Mouse (Mus musculus): ENCODE measurements around the gene Gadl1. TPM values are rescaled to one million over a fixed set of nuclear protein-coding genes. Genes with fewer than 3 reads are reported as not detected.
"Not testable (repeated sequence)": the region's sequence is repeated elsewhere in the genome, so short reads cannot be mapped to it uniquely, and the experiment has no call there.

Gene Gadl1
- polyA plus RNA-seq, 1 experiment from 2014 or later, result 0.56 TPM

DNA sequence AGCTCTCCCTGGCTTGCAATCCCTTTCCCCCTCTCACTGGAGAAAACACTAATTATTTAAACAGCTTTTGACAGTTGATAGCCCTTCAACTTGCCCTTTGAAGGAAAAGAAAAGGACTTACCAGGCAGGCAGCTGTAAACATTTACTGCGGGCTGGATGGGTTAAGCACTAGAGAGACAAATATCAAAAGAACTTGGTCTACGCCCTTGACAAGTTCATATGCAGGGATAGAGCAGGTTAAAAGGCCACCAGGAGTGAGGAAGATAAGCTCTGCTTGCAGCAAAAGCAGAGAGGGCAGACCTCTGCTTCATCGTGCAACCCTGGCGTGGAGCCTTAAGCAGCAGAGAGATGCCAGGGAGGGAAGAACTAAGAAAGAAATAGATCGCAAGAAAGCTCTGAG, 123.5 kb downstream of the Gadl1 start:
- 43% methylated on average over 5 of the region's 5 CpGs for WGBS
- Histone ChIP-seq H3K4me2 (replicated peaks) (no peak overlapping the region), H3K27ac (no peak overlapping the region), H3K36me3 (no peaks in the 10 kb centered on the region), H3K4me3 (no peak overlapping the region), H3K9ac (no peak overlapping the region), H3K4me1 (peaks cover 4% of the 10 kb centered on the region; the same call in 1 of the 2 replicates), H3K9me3 (no peaks in the 10 kb centered on the region), H3K27me3 (no peaks in the 10 kb centered on the region)
- ATAC-seq (ENCODE audit: insufficient number of reproducible peaks, insufficient read depth, low FRiP score, low TSS enrichment), result no peak

DNA sequence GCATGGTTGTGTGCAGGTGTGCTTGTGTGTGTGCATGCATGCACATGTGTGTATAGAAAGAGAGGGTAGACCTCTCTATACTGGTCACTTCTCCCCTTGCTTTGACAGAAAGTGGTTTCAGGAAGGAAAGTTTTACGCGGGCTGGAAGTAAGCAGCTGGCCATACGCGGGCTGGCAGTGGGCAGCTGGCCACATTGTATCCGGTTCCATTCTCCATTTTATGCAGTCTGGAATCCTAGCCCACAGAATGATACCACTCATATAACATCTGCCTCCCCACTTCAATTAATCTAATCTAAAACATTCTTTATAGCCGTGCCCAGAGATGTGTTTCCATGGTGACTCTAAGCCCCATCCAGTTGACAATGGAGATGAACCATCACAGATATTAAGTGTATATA, 129.0 kb downstream of the Gadl1 start:
- H3K4me3 ChIP-seq, result no peak overlapping the region
- H3K9ac ChIP-seq, result no peak overlapping the region
- no peaks in the 10 kb centered on the region for H3K36me3 ChIP-seq
- no peaks in the 10 kb centered on the region for H3K27me3 ChIP-seq
- 58% methylated on average over 6 of the region's 6 CpGs for whole genome bisulfite sequencing
- no peaks in the 10 kb centered on the region for H3K9me3 ChIP-seq
- H3K4me2 ChIP-seq (replicated peaks), result no peak overlapping the region
- H3K27ac ChIP-seq, result no peak overlapping the region
- H3K4me1 ChIP-seq, result no peaks in the 10 kb centered on the region
- ATAC-seq (ENCODE audit: insufficient number of reproducible peaks, insufficient read depth, low FRiP score, low TSS enrichment), result no peak

GRCm38 (mm10) chr9:116039981-116040380, 130.7 kb downstream of the Gadl1 start:
- no peak for ATAC-seq (ENCODE audit: insufficient number of reproducible peaks, insufficient read depth, low FRiP score, low TSS enrichment)
- Histone ChIP-seq H3K36me3 (no peaks in the 10 kb centered on the region), H3K9ac (no peak overlapping the region), H3K4me1 (no peaks in the 10 kb centered on the region), H3K27ac (no peak overlapping the region), H3K4me2 (replicated peaks) (no peak overlapping the region), H3K4me3 (no peak overlapping the region), H3K9me3 (no peaks in the 10 kb centered on the region), H3K27me3 (no peaks in the 10 kb centered on the region)
- 87% methylated on average over 4 of the region's 4 CpGs for WGBS

DNA sequence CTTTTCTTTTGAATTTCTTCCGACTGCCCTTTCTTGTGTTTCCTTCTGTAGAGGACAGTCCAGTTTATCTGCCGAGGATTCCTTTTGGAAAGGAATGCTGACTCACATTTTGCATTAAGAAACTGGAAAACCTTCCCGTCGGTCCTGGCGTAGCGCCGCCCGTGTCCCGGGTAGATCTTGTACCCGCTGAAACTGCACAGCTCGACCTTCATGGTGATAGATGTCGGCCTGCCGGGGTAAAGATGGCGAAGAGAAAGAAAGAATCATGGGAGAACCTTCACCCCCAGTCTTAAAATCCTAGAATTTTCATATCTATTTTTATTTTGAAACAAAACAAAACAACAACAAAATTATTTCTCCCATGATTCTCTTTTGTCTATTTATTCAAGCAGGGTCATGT, 131.6 kb downstream of the Gadl1 start:
- H3K36me3 ChIP-seq; H3K4me2 ChIP-seq (replicated peaks); H3K9ac ChIP-seq; ATAC-seq (ENCODE audit: insufficient number of reproducible peaks, insufficient read depth, low FRiP score, low TSS enrichment); H3K4me1 ChIP-seq; H3K9me3 ChIP-seq; H3K4me3 ChIP-seq; H3K27ac ChIP-seq; H3K27me3 ChIP-seq: not testable (repeated sequence)
- 95% methylated on average over 14 of the region's 14 CpGs for WGBS

- WGBS, result 68% methylated on average over 4 of the region's 4 CpGs
- Histone ChIP-seq H3K27ac (no peak overlapping the region), H3K4me2 (replicated peaks) (no peak overlapping the region), H3K4me1 (no peaks in the 10 kb centered on the region), H3K27me3 (no peaks in the 10 kb centered on the region), H3K4me3 (no peak overlapping the region), H3K36me3 (no peaks in the 10 kb centered on the region), H3K9ac (no peak overlapping the region), H3K9me3 (no peaks in the 10 kb centered on the region)
- no peak for ATAC-seq (ENCODE audit: insufficient number of reproducible peaks, insufficient read depth, low FRiP score, low TSS enrichment)
These were observed 132.1 kb downstream of the Gadl1 start for GRCm38 (mm10) chr9:116041369-116041768.

GRCm38 (mm10) chr9:116041787-116042186, 132.5 kb downstream of the Gadl1 start:
- H3K27me3 ChIP-seq, result no peaks in the 10 kb centered on the region
- no peak overlapping the region for H3K9ac ChIP-seq
- H3K36me3 ChIP-seq, result no peaks in the 10 kb centered on the region
- no peak overlapping the region for H3K27ac ChIP-seq
- no peak for ATAC-seq (ENCODE audit: insufficient number of reproducible peaks, insufficient read depth, low FRiP score, low TSS enrichment)
- H3K4me3 ChIP-seq, result no peak overlapping the region
- 22% methylated on average over 3 of the region's 3 CpGs for WGBS
- no peaks in the 10 kb centered on the region for H3K4me1 ChIP-seq
- H3K9me3 ChIP-seq, result no peaks in the 10 kb centered on the region
- H3K4me2 ChIP-seq (replicated peaks), result no peak overlapping the region

DNA sequence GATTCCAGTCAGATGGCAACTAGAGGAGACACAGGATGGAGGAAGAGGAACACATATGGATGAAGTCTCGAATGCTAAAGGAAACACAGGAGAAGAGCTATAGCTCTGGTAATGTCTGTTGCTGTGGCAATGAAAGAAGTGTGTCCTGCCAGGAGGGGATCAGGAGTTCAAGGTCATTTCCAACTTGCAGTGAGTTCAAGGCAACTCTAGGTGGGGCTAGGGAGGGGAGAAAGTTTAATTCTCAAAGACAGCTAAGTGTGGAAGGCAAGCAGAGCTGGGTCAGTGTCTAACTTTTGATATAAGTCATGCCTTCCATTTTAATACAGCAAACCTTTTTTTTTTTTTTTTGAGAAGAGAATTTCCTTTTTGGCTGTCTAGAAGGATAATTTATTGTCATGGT, 140.7 kb downstream of the Gadl1 start:
- ATAC-seq (ENCODE audit: insufficient number of reproducible peaks, insufficient read depth, low FRiP score, low TSS enrichment), result no peak
- H3K9me3 ChIP-seq, result no peaks in the 10 kb centered on the region
- no peaks in the 10 kb centered on the region for H3K36me3 ChIP-seq
- H3K4me2 ChIP-seq (replicated peaks), result no peak overlapping the region
- H3K4me1 ChIP-seq, result no peaks in the 10 kb centered on the region
- no peak overlapping the region for H3K4me3 ChIP-seq
- H3K9ac ChIP-seq, result no peak overlapping the region
- no peak overlapping the region for H3K27ac ChIP-seq
- 72% methylated on average over 1 of the region's 1 CpGs for WGBS
- no peaks in the 10 kb centered on the region for H3K27me3 ChIP-seq

DNA sequence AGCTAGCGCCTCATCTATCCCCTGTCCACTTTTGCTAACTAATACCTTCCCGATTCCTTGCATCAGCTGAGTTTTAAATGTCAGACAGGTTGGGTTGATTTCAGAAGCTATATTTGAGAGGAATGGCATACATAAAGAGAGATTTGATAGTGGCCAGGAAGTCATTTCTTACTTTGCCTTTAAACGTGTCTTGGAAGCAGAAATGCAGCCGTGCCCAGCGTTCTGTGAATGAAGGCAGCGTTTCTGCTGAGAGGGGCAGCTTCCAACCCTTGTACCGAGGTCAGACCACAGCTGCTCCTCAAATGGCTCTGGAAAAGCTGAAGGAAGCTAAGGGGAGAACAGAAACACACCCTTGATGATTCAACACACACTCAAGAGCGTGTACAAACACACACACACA, 144.7 kb downstream of the Gadl1 start:
- ATAC-seq (ENCODE audit: insufficient number of reproducible peaks, insufficient read depth, low FRiP score, low TSS enrichment), result no peak
- H3K36me3 ChIP-seq, result no peaks in the 10 kb centered on the region
- no peak overlapping the region for H3K9ac ChIP-seq
- 75% methylated on average over 8 of the region's 8 CpGs for WGBS
- H3K4me2 ChIP-seq (replicated peaks), result no peak overlapping the region
- no peaks in the 10 kb centered on the region for H3K9me3 ChIP-seq
- no peaks in the 10 kb centered on the region for H3K4me1 ChIP-seq
- H3K4me3 ChIP-seq, result no peak overlapping the region
- no peak overlapping the region for H3K27ac ChIP-seq
- H3K27me3 ChIP-seq, result no peaks in the 10 kb centered on the region

- Histone ChIP-seq H3K9ac (no peak overlapping the region), H3K4me3 (no peak overlapping the region), H3K9me3 (no peaks in the 10 kb centered on the region), H3K27ac (no peak overlapping the region), H3K4me1 (no peaks in the 10 kb centered on the region), H3K4me2 (replicated peaks) (no peak overlapping the region), H3K27me3 (no peaks in the 10 kb centered on the region), H3K36me3 (no peaks in the 10 kb centered on the region)
- WGBS, result 94% methylated on average over 4 of the region's 4 CpGs
- no peak for ATAC-seq (ENCODE audit: insufficient number of reproducible peaks, insufficient read depth, low FRiP score, low TSS enrichment)
These were observed 149.2 kb downstream of the Gadl1 start for GRCm38 (mm10) chr9:116058475-116058874.

DNA sequence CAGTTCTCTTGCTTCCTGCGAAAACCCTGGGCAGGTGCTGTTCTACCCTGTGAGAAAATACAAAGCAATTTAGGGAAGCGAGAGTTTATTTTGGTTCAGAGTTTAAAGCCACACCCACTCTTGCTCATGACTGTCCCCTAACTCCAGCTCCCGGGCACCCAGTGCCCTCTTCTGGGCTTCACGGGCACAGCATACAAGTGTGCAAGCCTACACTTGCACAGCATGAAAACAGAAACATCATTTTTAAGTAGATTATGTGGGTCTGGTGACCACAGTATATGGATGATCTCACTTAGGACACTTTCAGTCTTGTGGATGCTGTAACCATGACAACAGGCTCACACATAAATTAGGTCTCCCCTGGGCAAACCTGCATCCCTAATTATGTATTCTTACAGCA, 149.9 kb downstream of the Gadl1 start:
- Histone ChIP-seq H3K4me1 (no peaks in the 10 kb centered on the region), H3K9ac (no peak overlapping the region), H3K36me3 (no peaks in the 10 kb centered on the region), H3K27ac (no peak overlapping the region), H3K27me3 (no peaks in the 10 kb centered on the region), H3K9me3 (no peaks in the 10 kb centered on the region), H3K4me3 (no peak overlapping the region), H3K4me2 (replicated peaks) (no peak overlapping the region)
- no peak for ATAC-seq (ENCODE audit: insufficient number of reproducible peaks, insufficient read depth, low FRiP score, low TSS enrichment)
- WGBS, result 66% methylated on average over 4 of the region's 4 CpGs

DNA sequence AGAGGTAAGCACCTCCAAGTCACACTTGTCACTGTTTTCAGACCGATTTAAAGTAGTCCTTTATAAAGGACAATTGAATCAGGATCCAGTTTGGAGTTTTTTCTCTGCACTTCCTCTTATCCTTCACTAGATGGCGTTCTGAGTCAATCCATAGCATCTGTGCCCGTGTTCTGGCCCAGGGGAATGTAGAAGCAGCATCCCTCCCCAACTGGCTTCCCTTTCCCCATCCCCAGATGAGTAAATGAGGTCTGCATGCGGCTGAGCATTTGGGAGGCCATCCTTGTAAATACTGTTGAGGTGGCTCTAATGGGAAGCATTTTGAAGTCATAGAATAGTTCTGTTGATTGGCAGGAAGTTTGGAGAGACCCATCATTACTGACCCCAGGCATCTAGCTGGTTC, 151.4 kb downstream of the Gadl1 start:
- WGBS, result 11% methylated on average over 4 of the region's 4 CpGs
- no peaks in the 10 kb centered on the region for H3K4me1 ChIP-seq
- no peak overlapping the region for H3K4me2 ChIP-seq (replicated peaks)
- H3K27ac ChIP-seq, result no peak overlapping the region
- H3K9me3 ChIP-seq, result no peaks in the 10 kb centered on the region
- no peak overlapping the region for H3K4me3 ChIP-seq
- no peak for ATAC-seq (ENCODE audit: insufficient number of reproducible peaks, insufficient read depth, low FRiP score, low TSS enrichment)
- no peak overlapping the region for H3K9ac ChIP-seq
- no peaks in the 10 kb centered on the region for H3K36me3 ChIP-seq
- H3K27me3 ChIP-seq, result no peaks in the 10 kb centered on the region

- Histone ChIP-seq H3K4me3 (no peak overlapping the region), H3K9me3 (no peaks in the 10 kb centered on the region), H3K4me1 (no peaks in the 10 kb centered on the region), H3K9ac (no peak overlapping the region), H3K27me3 (no peaks in the 10 kb centered on the region), H3K36me3 (no peaks in the 10 kb centered on the region), H3K4me2 (replicated peaks) (no peak overlapping the region), H3K27ac (no peak overlapping the region)
- 92% methylated on average over 17 of the region's 17 CpGs for WGBS
- ATAC-seq (ENCODE audit: insufficient number of reproducible peaks, insufficient read depth, low FRiP score, low TSS enrichment), result no peak
These were observed 155.5 kb downstream of the Gadl1 start for GRCm38 (mm10) chr9:116064774-116065173.

- not testable (repeated sequence) for H3K9ac ChIP-seq; H3K27ac ChIP-seq; H3K9me3 ChIP-seq; H3K36me3 ChIP-seq; H3K27me3 ChIP-seq; H3K4me1 ChIP-seq; H3K4me3 ChIP-seq; ATAC-seq (ENCODE audit: insufficient number of reproducible peaks, insufficient read depth, low FRiP score, low TSS enrichment); H3K4me2 ChIP-seq (replicated peaks)
- WGBS, result 90% methylated on average over 1 of the region's 1 CpGs
These were observed 162.3 kb downstream of the Gadl1 start for GRCm38 (mm10) chr9:116071561-116071960.
